Mouse (Mus musculus) liver (tissue): ENCODE measurements around the gene Lrrc49.

Experiments used
- DNase-seq: peaks from one replicate; pipeline ENCODE4 v3.0.0-alpha.2; 2020; ENCODE audit warnings: mixed read lengths

Lrrc49 gene

GRCm38 (mm10) chr9:60672568-60672967, 15.4 kb downstream of the Lrrc49 start:
- DNase-seq, result no peak

GRCm38 (mm10) chr9:60668886-60669285, 19.1 kb downstream of the Lrrc49 start:
- DNase-seq, result no peak

- no peak for DNase-seq
Observed at GRCm38 (mm10) chr9:60665535-60665934, 22.4 kb downstream of the Lrrc49 start.

GRCm38 (mm10) chr9:60664866-60665265, 23.1 kb downstream of the Lrrc49 start:
- no peak for DNase-seq

GRCm38 (mm10) chr9:60664385-60664784, 23.6 kb downstream of the Lrrc49 start:
- no peak for DNase-seq

- no peak for DNase-seq
Observed at GRCm38 (mm10) chr9:60662936-60663335, 25.0 kb downstream of the Lrrc49 start.

- no peak for DNase-seq
Observed at GRCm38 (mm10) chr9:60653582-60653981, 34.4 kb downstream of the Lrrc49 start.

GRCm38 (mm10) chr9:60653137-60653536, 34.8 kb downstream of the Lrrc49 start:
- DNase-seq, result no peak

- DNase-seq, result no peak
Observed at GRCm38 (mm10) chr9:60650277-60650676, 37.7 kb downstream of the Lrrc49 start.

- peak; percentile 20 for DNase-seq
Observed at GRCm38 (mm10) chr9:60648981-60649975, 38.7 kb downstream of the Lrrc49 start.

- no peak for DNase-seq
Observed at GRCm38 (mm10) chr9:60633601-60634000, 54.4 kb downstream of the Lrrc49 start.

- no peak for DNase-seq
Observed at GRCm38 (mm10) chr9:60626311-60626791, 61.6 kb downstream of the Lrrc49 start.

- no peak for DNase-seq
Observed at GRCm38 (mm10) chr9:60625895-60626294, 62.1 kb downstream of the Lrrc49 start.

GRCm38 (mm10) chr9:60616946-60617345, 71.0 kb downstream of the Lrrc49 start:
- no peak for DNase-seq

GRCm38 (mm10) chr9:60616359-60616758, 71.6 kb downstream of the Lrrc49 start:
- no peak for DNase-seq

GRCm38 (mm10) chr9:60612260-60612659, 75.7 kb downstream of the Lrrc49 start:
- no peak for DNase-seq

GRCm38 (mm10) chr9:60610194-60610593, 77.8 kb downstream of the Lrrc49 start:
- no peak for DNase-seq

- no peak for DNase-seq
Observed at GRCm38 (mm10) chr9:60608857-60609256, 79.1 kb downstream of the Lrrc49 start.

- DNase-seq, result no peak
Observed at GRCm38 (mm10) chr9:60608086-60608485, 79.9 kb downstream of the Lrrc49 start.

- no peak for DNase-seq
Observed at GRCm38 (mm10) chr9:60604971-60605370, 83.0 kb downstream of the Lrrc49 start.

GRCm38 (mm10) chr9:60601936-60602335, 86.0 kb downstream of the Lrrc49 start:
- DNase-seq, result no peak

- no peak for DNase-seq
Observed at GRCm38 (mm10) chr9:60600273-60600672, 87.7 kb downstream of the Lrrc49 start.

GRCm38 (mm10) chr9:60599489-60599888, 88.5 kb downstream of the Lrrc49 start:
- DNase-seq, result peak; percentile 12

GRCm38 (mm10) chr9:60595406-60595805, 92.6 kb downstream of the Lrrc49 start:
- no peak for DNase-seq
